Mouse (Mus musculus) c-Kit-positive CD71-positive TER-119-positive erythroid progenitor cells, embryonic 14.5 days (primary cell): ENCODE measurements around the gene Lmx1a.

Experiments
- DNase-seq: peaks from one replicate; pipeline ENCODE4 v3.0.0-alpha.2; 2013; ENCODE audit warnings: low spot score

The Lmx1a gene

GRCm38 (mm10) chr1:167689232-167689261, at the start of gene Lmx1a:
TSS of gene Lmx1a (plus strand) at chr1:167689237.
- DNase-seq: no peak

GRCm38 (mm10) chr1:167644866-167645537, 44.0 kb upstream of the Lmx1a start:
- DNase-seq: peak; percentile 28

- no peak for DNase-seq
Observed at GRCm38 (mm10) chr1:167648670-167649069, 40.4 kb upstream of the Lmx1a start.

GRCm38 (mm10) chr1:167649122-167649633, 39.9 kb upstream of the Lmx1a start:
- no peak for DNase-seq

- no peak for DNase-seq
Observed at GRCm38 (mm10) chr1:167652336-167652735, 36.7 kb upstream of the Lmx1a start.

GRCm38 (mm10) chr1:167659065-167659464, 30.0 kb upstream of the Lmx1a start:
- DNase-seq: no peak

GRCm38 (mm10) chr1:167660521-167661101, 28.4 kb upstream of the Lmx1a start:
- no peak for DNase-seq

GRCm38 (mm10) chr1:167661123-167661522, 27.9 kb upstream of the Lmx1a start:
- no peak for DNase-seq

GRCm38 (mm10) chr1:167663136-167663535, 25.9 kb upstream of the Lmx1a start:
- no peak for DNase-seq

- peak; percentile 35 for DNase-seq
Observed at GRCm38 (mm10) chr1:167669796-167670195, 19.2 kb upstream of the Lmx1a start.

GRCm38 (mm10) chr1:167672433-167672987, 16.5 kb upstream of the Lmx1a start:
- DNase-seq: no peak

GRCm38 (mm10) chr1:167679061-167679460, 10.0 kb upstream of the Lmx1a start:
- no peak for DNase-seq

- no peak for DNase-seq
Observed at GRCm38 (mm10) chr1:167688001-167688346, 1.1 kb upstream of the Lmx1a start.

- no peak for DNase-seq
Observed at GRCm38 (mm10) chr1:167688347-167689231, 448 bp upstream of the Lmx1a start.

GRCm38 (mm10) chr1:167689262-167690137, 463 bp downstream of the Lmx1a start:
- no peak for DNase-seq

GRCm38 (mm10) chr1:167690138-167690710, 1.2 kb downstream of the Lmx1a start:
- no peak for DNase-seq

- DNase-seq: no peak
Observed at GRCm38 (mm10) chr1:167690716-167691550, 1.9 kb downstream of the Lmx1a start.

- no peak for DNase-seq
Observed at GRCm38 (mm10) chr1:167691911-167692682, 3.1 kb downstream of the Lmx1a start.

- no peak for DNase-seq
Observed at GRCm38 (mm10) chr1:167692683-167693045, 3.6 kb downstream of the Lmx1a start.
